Mouse (Mus musculus) myocyte (in vitro differentiated cells): Measurements from ENCODE around the gene Ttc30a1.

Experiments used
- CEBPB ChIP-seq: IDR thresholded peaks from 2 replicates; pipeline ENCODE4 v1.6.1; 2011; ENCODE audit warnings: mild to moderate bottlenecking, moderate library complexity; ENCODE audit not compliant: poor library complexity, insufficient read depth, severe bottlenecking
- E2F4 ChIP-seq: IDR thresholded peaks from one replicate; pipeline ENCODE4 v1.6.1; 2011; ENCODE audit warnings: mild to moderate bottlenecking, control low read depth, moderate library complexity; ENCODE audit not compliant: insufficient read depth
- MAX ChIP-seq: IDR thresholded peaks from one replicate; pipeline ENCODE4 v1.6.1; 2011; ENCODE audit warnings: low read depth, mild to moderate bottlenecking, control low read depth
- MYOD1 ChIP-seq, 3 experiments: IDR thresholded peaks; one replicate each; pipeline ENCODE4 v1.6.1; 2011; ENCODE audit warnings: control low read depth in 2 of 3, low read depth in 2 of 3, mild to moderate bottlenecking in 2 of 3, moderate library complexity in 1 of 3; ENCODE audit not compliant: insufficient read length in 2 of 3, control insufficient read depth in 1 of 3
- MYOG ChIP-seq, 3 experiments: IDR thresholded peaks; one replicate each; pipeline ENCODE4 v1.6.1; 2011; ENCODE audit warnings: control low read depth in 2 of 3, low read depth in 2 of 3, mild to moderate bottlenecking in 2 of 3; ENCODE audit not compliant: insufficient read length in 2 of 3, control insufficient read depth in 1 of 3, insufficient read depth in 1 of 3
- POLR2A ChIP-seq: IDR thresholded peaks from one replicate; pipeline ENCODE4 v1.6.1; 2011; ENCODE audit warnings: low read depth, mild to moderate bottlenecking, control low read depth, moderate library complexity; ENCODE audit not compliant: insufficient read length
- POLR2AphosphoS2 ChIP-seq: IDR thresholded peaks from one replicate; pipeline ENCODE4 v1.6.1; 2011; ENCODE audit warnings: low read depth, control low read depth; ENCODE audit not compliant: insufficient read length
- REST ChIP-seq: IDR thresholded peaks from one replicate; pipeline ENCODE4 v1.6.1; 2011; ENCODE audit warnings: mild to moderate bottlenecking, control low read depth, moderate library complexity; ENCODE audit not compliant: insufficient read depth, insufficient read length
- SRF ChIP-seq: IDR thresholded peaks from one replicate; pipeline ENCODE4 v1.6.1; 2011; ENCODE audit warnings: low read depth; ENCODE audit not compliant: control insufficient read depth, insufficient read length
- TCF12 ChIP-seq: IDR thresholded peaks from one replicate; pipeline ENCODE4 v1.6.1; 2011; ENCODE audit warnings: mild to moderate bottlenecking, control low read depth; ENCODE audit not compliant: poor library complexity, insufficient read depth, severe bottlenecking
- TCF3 ChIP-seq: IDR thresholded peaks from one replicate; pipeline ENCODE4 v1.6.1; 2011; ENCODE audit warnings: low read depth, control low read depth; ENCODE audit not compliant: insufficient read length
- USF1 ChIP-seq: IDR thresholded peaks from one replicate; pipeline ENCODE4 v1.6.1; 2011; ENCODE audit warnings: low read depth, mild to moderate bottlenecking, control low read depth, moderate library complexity

DNA sequence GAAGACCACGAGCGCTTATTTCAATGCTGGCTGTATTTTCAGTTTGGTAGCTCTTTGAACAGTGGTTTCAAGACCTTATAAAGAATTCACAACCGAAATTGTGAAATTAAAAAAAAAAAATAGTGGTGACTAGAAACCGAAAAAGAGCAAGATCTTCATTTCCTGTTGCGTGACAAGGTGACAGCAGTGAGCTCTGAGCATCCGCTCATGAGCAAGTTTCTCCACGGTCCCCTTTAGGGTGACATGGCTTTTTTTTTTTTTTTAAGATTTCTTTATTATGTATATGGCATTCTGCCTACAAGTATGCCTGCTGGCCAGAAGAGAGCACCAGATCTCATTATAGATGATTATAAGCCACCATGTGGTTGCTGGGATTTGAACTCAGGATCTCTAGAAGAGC lies 33.7 kb upstream of the Ttc30a1 start:
- TF ChIP-seq POLR2A (no peak), TCF3 (no peak), MYOD1 (IDR thresholded peaks at IDR 0.05; ENCODE audit: control insufficient read depth in 1 of 3, insufficient read length in 2 of 3, low read depth in 2 of 3) (no peak), POLR2AphosphoS2 (no peak), MAX (no peak), E2F4 (no peak), USF1 (no peak), REST (no peak), TCF12 (no peak), MYOG (IDR thresholded peaks at IDR 0.05; ENCODE audit: control insufficient read depth in 1 of 3, insufficient read depth in 1 of 3, insufficient read length in 2 of 3, low read depth in 2 of 3) (no peak), SRF (no peak), CEBPB (no peak)
